Mouse (Mus musculus) kidney, embryonic 14.5 days (tissue): ENCODE measurements around the gene Fcho2. TPM values are rescaled to one million over a fixed set of nuclear protein-coding genes. Genes with fewer than 3 reads are reported as not detected.
A peak's percentile ranks its signal among the peaks of the same experiment; 100 is the strongest.

ENCODE experiments used
- ATAC-seq: fragments of 200-750 bp; cut with Nextera tagmentation; 2 replicates; pipeline ENCODE4 v1.8.0; 2017; ENCODE audit warnings: moderate number of reproducible peaks, mild to moderate bottlenecking, moderate TSS enrichment, moderate library complexity; ENCODE audit not compliant: low FRiP score, low TSS enrichment
- H3K27ac ChIP-seq: fragments of 300-500 bp; sonication (generic); 2 replicates; pipeline ENCODE4 v1.5.1; 2014; ENCODE audit warnings: low read depth, mild to moderate bottlenecking, low read length, moderate library complexity, mixed read lengths
- H3K27me3 ChIP-seq: fragments of 300-500 bp; sonication (generic); 2 replicates; pipeline ENCODE4 v1.6.1; 2014; ENCODE audit warnings: mild to moderate bottlenecking, low read length; ENCODE audit not compliant: control insufficient read depth, insufficient read depth
- H3K36me3 ChIP-seq: fragments of 300-500 bp; sonication (generic); 2 replicates; pipeline ENCODE4 v1.6.1; 2014; ENCODE audit warnings: low read length, mixed read lengths; ENCODE audit not compliant: control insufficient read depth, insufficient read depth
- H3K4me1 ChIP-seq: fragments of 300-500 bp; sonication (generic); 2 replicates; pipeline ENCODE4 v1.6.1; 2014; ENCODE audit warnings: low read length, mixed read lengths; ENCODE audit not compliant: control insufficient read depth, insufficient read depth
- H3K4me2 ChIP-seq: fragments of 300-500 bp; sonication (generic); replicated peaks from 2 replicates; pipeline ENCODE4 v1.6.1; 2014; ENCODE audit warnings: low read depth, mild to moderate bottlenecking, low read length
- H3K4me3 ChIP-seq: fragments of 300-500 bp; sonication (generic); 2 replicates; pipeline ENCODE4 v1.5.1; 2014; ENCODE audit warnings: mild to moderate bottlenecking, low read length
- H3K9ac ChIP-seq: fragments of 300-500 bp; sonication (generic); 2 replicates; pipeline ENCODE4 v1.6.1; 2014; ENCODE audit warnings: low read depth, mild to moderate bottlenecking, low read length, moderate library complexity
- H3K9me3 ChIP-seq: fragments of 300-500 bp; sonication (generic); 2 replicates; pipeline ENCODE4 v1.6.1; 2016; ENCODE audit warnings: low read length; ENCODE audit not compliant: control insufficient read depth
- WGBS: fragments of 180-500 bp; shearing (Covaris S2); extraction: QIAGEN DNeasy Blood & Tissue Kit; methylation state at CpG from one replicate; pipeline ENCODE4 v1.1.7; 2014; 5-methylcytosine and 5-hydroxymethylcytosine counted together
- polyA plus RNA-seq: library from polyadenylated mRNA; unstranded; fragments of >200 nt; fragmentation: Nextera tagmentation; extraction: Ambion mirVana; gene quantifications from 2 replicates; pipeline ENCODE4 v1.2.1, GENCODE M21; 2014

The Fcho2 gene
- polyA plus RNA-seq, 1 experiment from 2014 or later, result 48.4 TPM

GRCm38 (mm10) chr13:98743829-98744228, 71.4 kb downstream of the Fcho2 start:
- Histone ChIP-seq H3K27ac (no peak overlapping the region), H3K4me2 (no peak overlapping the region), H3K9ac (no peak overlapping the region), H3K9me3 (no peaks in the 10 kb centered on the region), H3K4me3 (no peak overlapping the region), H3K4me1 (no peaks in the 10 kb centered on the region), H3K27me3 (no peaks in the 10 kb centered on the region), H3K36me3 (peaks cover 42% of the 10 kb centered on the region)
- no peak for ATAC-seq

- Histone ChIP-seq H3K27me3 (no peaks in the 10 kb centered on the region), H3K9me3 (no peaks in the 10 kb centered on the region), H3K36me3 (peaks cover 44% of the 10 kb centered on the region), H3K4me2 (no peak overlapping the region), H3K4me3 (no peak overlapping the region), H3K9ac (no peak overlapping the region), H3K4me1 (no peaks in the 10 kb centered on the region), H3K27ac (no peak overlapping the region)
- 96% methylated on average over 6 of the region's 6 CpGs for WGBS
- ATAC-seq, result no peak
Observed at GRCm38 (mm10) chr13:98743214-98743613, 72.0 kb downstream of the Fcho2 start.

GRCm38 (mm10) chr13:98738213-98738612, 77.0 kb downstream of the Fcho2 start:
- Histone ChIP-seq H3K27ac (no peak overlapping the region), H3K9me3 (no peaks in the 10 kb centered on the region), H3K4me3 (no peak overlapping the region), H3K36me3 (peaks cover 38% of the 10 kb centered on the region), H3K27me3 (no peaks in the 10 kb centered on the region), H3K9ac (no peak overlapping the region), H3K4me2 (no peak overlapping the region), H3K4me1 (no peaks in the 10 kb centered on the region)
- WGBS, result 90% methylated on average over 2 of the region's 2 CpGs
- ATAC-seq, result no peak

- Histone ChIP-seq H3K36me3 (peaks cover 51% of the 10 kb centered on the region), H3K27ac (no peak overlapping the region), H3K4me2 (no peak overlapping the region), H3K4me3 (no peak overlapping the region), H3K4me1 (no peaks in the 10 kb centered on the region), H3K27me3 (no peaks in the 10 kb centered on the region), H3K9me3 (no peaks in the 10 kb centered on the region), H3K9ac (no peak overlapping the region)
- WGBS, result 62% methylated on average over 3 of the region's 3 CpGs
- no peak for ATAC-seq
Observed at GRCm38 (mm10) chr13:98733292-98733691, 82.0 kb downstream of the Fcho2 start.

- no peak overlapping the region for H3K4me3 ChIP-seq
- no peaks in the 10 kb centered on the region for H3K9me3 ChIP-seq
- H3K27me3 ChIP-seq, result no peaks in the 10 kb centered on the region
- no peak for ATAC-seq
- H3K9ac ChIP-seq, result no peak overlapping the region
- WGBS, result 61% methylated on average over 1 of the region's 1 CpGs
- H3K36me3 ChIP-seq, result peaks cover 70% of the 10 kb centered on the region
- no peaks in the 10 kb centered on the region for H3K4me1 ChIP-seq
- no peak overlapping the region for H3K4me2 ChIP-seq
- H3K27ac ChIP-seq, result no peak overlapping the region
Observed at GRCm38 (mm10) chr13:98729271-98730062, 85.8 kb downstream of the Fcho2 start.

- 0 out of 2 replicates have a peak, but pooled peaks have one; percentile 49 for ATAC-seq
- 62% methylated on average over 4 of the region's 4 CpGs for WGBS
- H3K27me3 ChIP-seq, result no peaks in the 10 kb centered on the region
- H3K36me3 ChIP-seq, result peaks cover 51% of the 10 kb centered on the region
- H3K4me2 ChIP-seq, result no peak overlapping the region
- no peaks in the 10 kb centered on the region for H3K9me3 ChIP-seq
- H3K4me3 ChIP-seq, result no peak overlapping the region
- H3K27ac ChIP-seq, result no peak overlapping the region
- no peaks in the 10 kb centered on the region for H3K4me1 ChIP-seq
- H3K9ac ChIP-seq, result no peak overlapping the region
Observed at GRCm38 (mm10) chr13:98726494-98726893, 88.8 kb downstream of the Fcho2 start.

- no peak overlapping the region for H3K27ac ChIP-seq
- no peaks in the 10 kb centered on the region for H3K9me3 ChIP-seq
- H3K27me3 ChIP-seq, result no peaks in the 10 kb centered on the region
- no peak for ATAC-seq
- no peak overlapping the region for H3K9ac ChIP-seq
- H3K4me2 ChIP-seq, result no peak overlapping the region
- peaks cover 38% of the 10 kb centered on the region for H3K36me3 ChIP-seq
- 87% methylated on average over 1 of the region's 1 CpGs for WGBS
- H3K4me3 ChIP-seq, result no peak overlapping the region
- H3K4me1 ChIP-seq, result no peaks in the 10 kb centered on the region
Observed at GRCm38 (mm10) chr13:98723430-98723829, 91.8 kb downstream of the Fcho2 start.

GRCm38 (mm10) chr13:98722296-98722695, 93.0 kb downstream of the Fcho2 start:
- 65% methylated on average over 1 of the region's 1 CpGs for WGBS

GRCm38 (mm10) chr13:98716176-98716575, 99.1 kb downstream of the Fcho2 start:
- Histone ChIP-seq H3K36me3 (peaks cover 2% of the 10 kb centered on the region; the same call in 1 of the 2 replicates), H3K4me2 (no peak overlapping the region), H3K27ac (no peak overlapping the region), H3K4me3 (no peak overlapping the region), H3K9me3 (no peaks in the 10 kb centered on the region), H3K4me1 (no peaks in the 10 kb centered on the region), H3K27me3 (no peaks in the 10 kb centered on the region), H3K9ac (no peak overlapping the region)
- WGBS, result 92% methylated on average over 8 of the region's 8 CpGs
- no peak for ATAC-seq

More at GRCm38 (mm10) chr13:98722296-98722695, 93.0 kb downstream of the Fcho2 start:
- no peaks in the 10 kb centered on the region for H3K9me3 ChIP-seq
- no peak overlapping the region for H3K4me3 ChIP-seq
- ATAC-seq, result no peak
- no peak overlapping the region for H3K27ac ChIP-seq
- H3K4me2 ChIP-seq, result no peak overlapping the region
- H3K27me3 ChIP-seq, result no peaks in the 10 kb centered on the region
- no peaks in the 10 kb centered on the region for H3K4me1 ChIP-seq
- H3K9ac ChIP-seq, result no peak overlapping the region
- H3K36me3 ChIP-seq, result peaks cover 30% of the 10 kb centered on the region
